Mouse (Mus musculus): ENCODE measurements around the gene Atf6.

- no peak for TF ChIP-seq CTCF (IDR thresholded peaks at IDR 0.05; ENCODE audit: low read depth, low read length)
- TF ChIP-seq POLR2A (IDR thresholded peaks at IDR 0.05; ENCODE audit: borderline replicate concordance, low read depth, low read length): no peak
These were observed 18.5 kb upstream of the Atf6 start for GRCm38 (mm10) chr1:170886044-170886458.
